Mouse (Mus musculus) lung, postnatal 14 days (tissue): ENCODE measurements around the gene Rgs5.

Source experiments
- DNase-seq: peaks from one replicate; pipeline ENCODE4 v3.0.0; 2021

The Rgs5 gene

DNA sequence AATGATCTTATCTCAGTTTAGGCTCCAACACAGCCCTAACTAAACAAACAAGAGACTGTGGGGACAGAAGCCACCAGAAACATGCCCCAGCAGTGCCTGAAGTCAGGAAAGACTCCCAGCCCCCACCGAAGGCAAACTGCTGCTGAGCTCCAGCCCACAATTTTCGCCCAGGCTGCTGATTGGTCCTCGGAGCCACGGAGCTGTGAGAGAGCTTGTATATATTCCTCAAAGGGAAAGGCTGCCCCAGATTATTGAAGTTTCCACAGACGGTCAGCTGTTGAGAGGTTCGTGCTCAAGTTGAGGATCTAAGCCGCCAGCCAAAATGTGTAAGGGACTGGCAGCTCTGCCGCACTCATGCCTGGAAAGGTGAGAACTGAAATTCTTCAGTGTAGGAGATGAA, at the start of gene Rgs5:
Rgs5 (plus strand) TSS at position 246 of the 400 bp plus-strand sequence.
- peak; percentile 54 for DNase-seq

- DNase-seq: no peak
These were observed 49.1 kb upstream of the Rgs5 start for GRCm38 (mm10) chr1:169606164-169606563.

DNA sequence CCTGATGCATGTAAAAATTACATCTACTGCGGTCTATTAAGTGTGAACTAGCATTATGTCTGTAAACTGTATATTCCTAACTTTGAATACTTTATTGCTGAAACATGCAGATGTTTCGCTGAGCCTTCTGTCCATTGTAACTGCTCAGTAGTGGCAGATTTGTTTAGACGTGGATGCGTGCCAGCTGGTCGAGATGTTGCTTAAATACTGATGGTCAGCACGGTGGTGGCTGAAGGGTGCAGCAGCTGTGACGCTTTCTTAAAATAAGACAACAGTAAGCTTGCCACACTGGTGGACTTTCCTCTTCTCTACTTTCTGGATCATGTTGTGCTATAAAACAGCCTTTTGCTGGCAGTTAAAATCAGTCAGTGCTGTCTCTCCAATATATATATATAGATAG, 25.6 kb upstream of the Rgs5 start:
- peak; percentile 10 for DNase-seq

- DNase-seq: no peak
These were observed 18.0 kb upstream of the Rgs5 start for GRCm38 (mm10) chr1:169637251-169637750.

DNA sequence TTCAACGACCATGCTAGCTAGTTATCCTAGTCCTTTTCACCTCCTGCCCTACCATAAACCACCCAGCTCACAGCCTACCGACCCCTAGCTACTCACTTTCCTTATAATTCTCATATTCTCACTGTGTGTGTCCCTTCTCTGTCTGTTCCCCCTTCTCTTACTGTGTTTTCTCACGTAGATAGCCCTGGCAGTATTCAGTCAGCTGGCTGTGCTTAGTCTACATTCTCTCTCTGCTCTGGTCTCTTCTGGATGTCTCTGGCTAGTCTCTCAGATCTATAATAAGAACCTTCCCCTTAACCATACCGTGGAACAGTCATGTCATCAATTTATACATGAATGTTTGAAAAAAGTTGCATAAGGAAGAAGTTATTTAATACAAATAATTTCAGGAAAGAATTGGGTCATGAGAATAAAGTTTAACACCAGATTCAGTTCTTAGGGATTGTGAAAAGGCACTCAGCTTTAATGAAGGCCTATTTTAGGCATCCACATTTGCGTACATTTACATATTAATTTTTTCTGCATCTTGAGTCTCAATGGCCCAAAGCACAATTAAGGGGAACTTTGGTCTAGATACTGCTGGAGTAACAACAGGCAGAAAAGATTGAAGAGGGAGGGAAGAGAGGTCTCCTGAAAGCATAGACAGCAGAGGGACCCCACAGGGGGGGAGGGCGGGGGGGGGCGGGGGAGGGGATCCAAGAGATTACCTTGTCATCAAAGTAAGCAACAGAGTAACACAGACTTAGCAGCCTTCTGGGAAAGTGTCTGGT, 10.2 kb upstream of the Rgs5 start:
- no peak for DNase-seq

DNA sequence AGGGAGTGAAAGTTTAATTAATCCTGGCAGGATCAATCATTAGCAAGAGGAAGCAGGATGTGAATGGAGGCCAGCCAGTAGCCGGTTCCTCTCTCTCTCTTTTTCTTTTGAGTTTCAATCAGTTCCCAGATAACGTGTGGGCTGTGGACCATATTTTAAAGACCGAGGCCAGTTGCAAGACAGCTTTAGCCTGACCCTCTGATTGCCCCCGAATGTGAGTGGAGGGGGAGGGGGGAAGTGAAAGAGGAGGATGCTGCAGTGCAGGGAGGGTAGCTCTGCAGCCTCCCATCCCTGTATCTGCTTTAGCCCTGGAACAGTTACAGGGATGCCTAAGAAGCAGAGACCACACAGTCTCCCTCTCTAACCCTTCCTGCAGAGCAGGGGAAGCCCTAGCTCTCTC, 4.2 kb downstream of the Rgs5 start:
- no peak for DNase-seq

DNA sequence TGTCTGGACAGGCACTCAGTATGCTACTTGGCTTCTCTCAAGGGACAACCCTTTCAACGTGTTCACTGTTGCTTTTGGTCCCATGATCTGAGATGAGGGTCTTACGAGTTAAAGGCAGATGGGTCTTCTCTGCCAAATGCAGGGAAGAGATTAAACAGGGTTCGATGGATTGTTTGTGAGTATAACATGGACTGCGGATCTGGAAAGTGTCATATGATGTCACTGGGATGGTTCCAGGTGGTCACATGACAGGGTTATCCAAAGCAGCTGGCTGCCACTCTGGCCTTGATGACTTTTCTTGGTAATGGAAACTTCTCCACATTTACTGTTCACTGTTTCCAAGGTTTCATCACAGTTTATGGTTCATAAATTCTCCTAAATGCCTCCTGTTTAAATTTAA, 12.0 kb downstream of the Rgs5 start:
- no peak for DNase-seq

DNA sequence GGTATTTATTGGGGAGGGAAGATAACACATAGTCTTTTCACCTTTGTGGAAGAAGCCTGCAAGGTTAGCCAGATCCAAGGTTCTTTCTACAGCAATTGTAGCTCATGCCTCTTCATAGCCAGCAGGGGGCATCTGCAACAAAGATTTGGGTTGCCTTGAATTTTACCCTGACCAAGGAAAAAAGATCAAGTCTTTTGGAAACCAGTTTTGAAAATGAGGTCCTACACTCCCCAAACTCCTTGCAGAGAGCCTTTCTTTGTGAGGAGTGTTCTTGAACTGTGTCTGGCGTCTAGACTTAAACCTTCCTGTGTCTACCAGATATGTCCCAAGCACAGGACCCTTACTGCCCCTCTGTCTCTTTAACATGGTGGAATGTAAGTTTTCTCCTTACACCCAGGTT, 15.4 kb downstream of the Rgs5 start:
- DNase-seq: peak; percentile 39

GRCm38 (mm10) chr1:169671801-169672200, 16.5 kb downstream of the Rgs5 start:
- DNase-seq: no peak

GRCm38 (mm10) chr1:169672272-169672671, 17.0 kb downstream of the Rgs5 start:
- DNase-seq: no peak

GRCm38 (mm10) chr1:169674116-169674515, 18.8 kb downstream of the Rgs5 start:
- peak; percentile 27 for DNase-seq

GRCm38 (mm10) chr1:169676751-169677150, 21.4 kb downstream of the Rgs5 start:
- no peak for DNase-seq

DNA sequence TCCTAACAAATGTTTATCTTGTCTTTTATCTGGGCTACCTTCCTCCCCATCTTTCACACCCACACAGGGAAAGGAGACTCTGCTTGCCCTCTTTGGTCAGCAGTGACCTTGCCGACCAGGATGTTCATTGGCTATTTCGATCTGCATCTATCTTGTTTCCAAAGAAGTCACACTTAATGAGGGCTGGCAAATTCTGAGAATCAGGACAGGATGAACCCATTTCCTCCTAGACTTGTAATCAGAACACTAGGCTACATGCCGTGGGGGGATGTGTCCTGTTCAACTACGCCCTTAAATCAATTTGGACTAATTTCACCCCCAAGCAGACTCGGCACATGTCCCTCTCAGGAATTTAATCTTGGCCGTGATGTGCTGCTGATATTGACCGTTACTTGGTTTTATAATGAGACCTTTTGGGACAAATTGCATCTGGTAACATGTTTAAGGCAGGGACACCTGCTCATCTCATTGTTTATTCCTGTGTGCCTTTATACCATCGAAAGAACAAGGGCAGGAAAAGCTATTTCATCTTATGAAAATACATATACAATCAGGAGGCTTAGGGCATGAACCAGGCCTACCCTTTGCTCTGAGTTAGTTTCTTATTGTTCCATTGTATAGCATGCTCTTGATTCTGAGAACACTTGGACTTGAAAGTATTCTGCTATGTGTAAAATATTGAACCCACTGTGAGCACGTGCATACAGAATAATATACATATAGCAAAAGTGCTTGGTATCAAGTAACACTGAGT, 25.3 kb downstream of the Rgs5 start:
- no peak for DNase-seq

DNA sequence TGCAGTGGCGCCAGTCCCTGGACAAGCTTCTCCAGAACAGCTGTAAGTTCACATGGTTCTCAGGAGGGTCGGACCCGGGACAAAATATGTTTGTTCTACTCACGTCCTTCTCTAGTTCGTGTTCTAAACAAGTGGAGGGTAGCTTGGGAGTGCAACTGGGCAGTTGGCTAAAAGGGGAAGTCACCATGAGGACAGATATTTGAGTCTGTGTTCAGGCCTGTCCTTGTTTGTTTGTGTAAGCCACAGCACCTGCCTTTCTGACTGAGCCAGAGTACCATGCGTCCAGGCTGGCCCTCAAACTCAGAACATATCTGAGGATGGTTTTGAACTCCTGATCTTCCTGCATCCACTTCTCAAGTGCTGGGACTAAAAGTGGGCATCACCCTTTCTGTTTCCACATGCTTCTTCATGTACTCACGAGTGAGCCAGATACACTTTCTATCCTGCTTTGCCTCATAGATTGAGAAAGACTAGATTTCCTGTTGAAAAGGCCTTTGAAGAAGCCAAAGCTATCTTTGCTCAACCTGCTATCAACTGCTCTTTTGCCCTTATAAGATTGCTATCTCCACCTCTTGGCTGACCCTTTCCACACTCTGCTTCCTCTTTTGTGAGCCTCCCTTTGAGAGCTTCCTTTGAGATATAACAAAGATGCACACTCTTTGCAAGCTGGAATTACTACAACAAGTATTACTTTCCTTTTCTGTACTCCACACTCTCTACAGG, 27.6 kb downstream of the Rgs5 start:
- no peak for DNase-seq

- DNase-seq: no peak
These were observed 30.0 kb downstream of the Rgs5 start for GRCm38 (mm10) chr1:169685257-169685656.

DNA sequence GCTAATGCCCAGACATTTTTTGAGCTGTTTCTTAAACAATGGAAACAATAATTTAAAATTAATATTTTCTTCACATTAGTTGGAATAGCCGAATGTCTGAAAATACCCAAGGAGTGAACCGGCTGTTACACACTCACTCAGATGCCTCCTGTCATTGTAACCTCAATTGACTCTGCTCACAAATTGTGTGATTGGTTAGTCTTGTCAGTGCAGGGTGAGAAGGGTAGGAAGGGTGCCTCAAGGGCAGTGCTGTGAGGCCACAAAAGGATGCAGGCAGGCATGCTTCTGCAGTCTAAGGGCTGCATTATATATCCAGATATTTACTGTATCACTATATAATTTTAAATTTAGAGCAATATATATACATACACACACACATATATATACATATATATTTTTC, 37.7 kb downstream of the Rgs5 start:
- no peak for DNase-seq

DNA sequence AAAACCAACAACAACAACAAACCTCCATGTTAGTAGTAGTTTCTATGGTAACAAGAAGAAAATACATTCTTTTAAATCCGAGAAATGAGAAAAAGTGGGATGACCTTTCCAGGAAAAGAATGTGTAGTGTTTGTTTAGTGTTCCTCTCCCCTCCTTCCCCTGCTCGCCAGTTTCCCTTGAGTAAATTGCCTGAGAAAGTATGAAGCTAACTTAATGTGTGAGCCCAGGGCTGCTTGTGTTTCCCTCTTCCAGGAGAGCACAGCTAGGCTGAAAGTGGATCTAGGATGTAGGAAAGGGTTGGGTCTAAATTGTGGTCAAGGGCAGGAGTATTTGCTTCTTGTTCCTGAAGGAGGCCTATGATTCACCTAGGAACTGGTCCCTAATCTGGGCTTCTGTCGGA, 38.2 kb downstream of the Rgs5 start:
- no peak for DNase-seq

- DNase-seq: no peak
These were observed 40.1 kb downstream of the Rgs5 start for GRCm38 (mm10) chr1:169695356-169695755.

- no peak for DNase-seq
These were observed 41.9 kb downstream of the Rgs5 start for GRCm38 (mm10) chr1:169697236-169697635.

DNA sequence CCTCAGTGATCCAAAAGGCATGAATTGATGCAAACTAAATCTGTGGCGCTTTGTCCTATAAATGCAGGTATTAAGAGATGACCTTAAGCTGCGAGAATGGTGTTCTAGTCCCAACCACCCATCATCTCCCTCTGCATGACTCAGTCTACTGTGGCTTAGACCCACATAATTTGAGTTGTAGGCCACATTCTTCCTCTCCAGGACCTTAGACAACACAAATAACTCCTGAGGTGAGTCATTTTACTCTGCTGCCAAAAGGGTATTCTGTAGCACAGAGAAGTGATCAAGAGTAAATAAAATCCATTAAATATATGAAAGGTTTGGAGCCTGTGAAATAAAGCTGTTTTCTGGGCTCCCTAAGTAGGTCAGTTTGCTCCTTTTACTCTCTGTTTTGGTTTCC, 43.9 kb downstream of the Rgs5 start:
- DNase-seq: no peak

DNA sequence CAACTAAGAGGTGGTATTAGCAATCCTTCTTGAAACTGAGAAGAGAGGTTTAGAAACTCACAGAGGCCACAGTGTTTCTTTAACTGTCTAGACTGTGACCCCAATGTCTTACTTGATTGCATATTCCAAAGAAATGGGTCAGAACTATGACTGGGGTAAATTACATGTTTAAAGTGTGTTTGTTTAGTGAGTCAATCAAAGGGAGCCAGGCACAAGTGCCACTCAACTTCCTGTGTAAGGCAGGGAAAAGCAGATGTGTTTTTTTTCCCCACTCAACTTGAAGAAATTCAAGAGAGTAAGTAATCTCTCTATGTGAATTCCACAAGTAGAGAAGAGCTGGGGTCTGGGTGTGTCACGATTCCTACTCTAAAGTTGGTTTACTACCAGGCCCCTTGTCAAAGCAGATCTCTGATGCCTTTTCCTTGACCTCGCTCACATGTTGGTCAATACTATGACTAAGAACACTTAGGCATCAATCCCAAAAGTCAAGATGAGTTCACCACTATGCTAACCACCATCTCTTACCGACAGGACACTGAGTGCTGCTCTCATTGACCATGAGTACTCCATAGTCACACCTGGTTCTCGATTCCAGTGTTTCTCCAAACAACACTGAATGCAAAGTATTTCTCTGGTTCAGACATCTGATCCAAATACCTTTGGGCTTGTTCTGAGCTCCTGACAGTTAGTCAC, 49.2 kb downstream of the Rgs5 start:
- peak; percentile 14 for DNase-seq

GRCm38 (mm10) chr1:169721836-169722235, 66.5 kb downstream of the Rgs5 start:
- DNase-seq: no peak

GRCm38 (mm10) chr1:169726319-169726718, 71.0 kb downstream of the Rgs5 start:
- DNase-seq: no peak
